Mouse (Mus musculus) heart, postnatal 36 days (tissue): Measurements from ENCODE around the gene Olfr638. TPM values are rescaled to one million over a fixed set of nuclear protein-coding genes. Genes with fewer than 3 reads are reported as not detected.
"Not testable (repeated sequence)": the region's sequence is repeated elsewhere in the genome, so short reads cannot be mapped to it uniquely, and the experiment has no call there.

Source experiments
- DNase-seq, 2 experiments: peaks; one replicate each; pipeline ENCODE4 v3.0.0; 2021 to 2022
- intact Hi-C: fragments of 180-260 bp; cut with DNase I; formaldehyde crosslinking; loops from one replicate; pipeline ENCODE4 v1.15.1; 2025
- total RNA-seq, 2 experiments: library from RNA; stranded (reverse); gene quantifications; 2 replicates each; pipeline ENCODE4 v1.2.3; 2021

Gene Olfr638
- total RNA-seq = not detected

- intact Hi-C loops = no loop called here
- no peak for DNase-seq
These were observed at the start of gene Olfr638 for GRCm38 (mm10) chr7:103998446-103998845. Gene Olfr638, plus strand, starts transcription at chr7:103998746.

DNA sequence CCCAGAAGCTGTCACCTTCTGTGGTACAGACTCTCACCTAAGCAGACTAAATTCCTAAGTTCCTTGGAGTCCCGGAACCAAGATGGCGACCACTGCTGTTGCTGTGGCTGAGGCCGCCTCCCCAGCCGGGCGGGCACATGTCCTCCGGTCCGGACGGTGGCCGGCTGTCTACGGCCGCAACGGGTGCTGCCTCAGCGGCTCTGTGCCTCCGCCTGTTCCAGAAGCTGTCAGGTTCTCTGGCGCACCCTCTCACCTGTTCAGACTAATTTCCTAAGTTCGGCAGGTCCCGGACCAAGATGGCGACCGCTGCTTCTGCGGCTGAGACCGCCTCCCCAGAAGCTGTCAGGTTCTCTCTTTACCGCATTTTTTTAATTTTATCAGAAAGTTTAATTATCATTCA lies 31.7 kb upstream of the Olfr638 start:
- intact Hi-C loops, DNase-seq: not testable (repeated sequence)

DNA sequence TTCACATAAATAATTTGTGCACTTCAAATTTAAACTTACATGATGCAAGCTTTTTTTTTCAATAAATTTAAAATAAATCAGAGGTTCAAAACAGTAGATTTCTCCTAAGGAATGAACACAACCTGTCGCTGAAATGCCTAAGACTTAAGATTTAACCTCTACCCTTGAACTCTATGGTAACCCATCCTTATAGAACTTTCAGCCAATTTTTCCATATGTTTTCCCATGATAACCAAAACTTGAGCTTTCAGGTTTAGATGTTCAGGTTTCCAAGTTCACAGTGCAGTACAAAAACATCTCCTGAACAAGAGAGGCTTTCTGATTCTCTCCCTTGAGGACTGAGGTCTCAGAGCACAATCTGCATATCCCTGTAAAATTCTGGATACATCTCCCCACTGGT lies 27.7 kb upstream of the Olfr638 start, which contains the start of gene Olfr635:
Gene Olfr635 (plus strand): TSS at position 301 of the 400 bp plus-strand sequence.
- intact Hi-C loops = no loop called here
- DNase-seq = no peak

DNA sequence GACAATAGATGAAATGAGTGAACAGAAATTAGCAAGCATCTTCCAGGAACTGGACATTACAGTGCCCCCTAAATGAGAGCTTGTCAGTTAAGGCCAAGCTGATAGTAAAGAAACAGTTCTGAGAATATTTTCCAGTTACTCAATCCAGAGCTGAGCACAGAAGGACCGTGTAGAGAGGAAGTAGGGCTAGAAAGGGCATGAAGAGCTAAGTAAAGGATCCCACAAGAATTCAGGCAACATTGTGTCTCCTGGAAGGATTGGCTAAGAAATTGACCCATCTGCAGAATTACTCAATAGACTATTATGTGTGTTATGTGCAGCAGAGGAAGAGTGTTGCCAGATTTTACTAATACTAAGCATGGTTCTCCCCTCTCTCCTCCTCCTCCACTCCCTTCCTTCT lies 26.8 kb upstream of the Olfr638 start:
- no peak for DNase-seq
- intact Hi-C loops = no loop called here

- intact Hi-C loops = no loop called here
These were observed 578 bp downstream of the Olfr638 start for GRCm38 (mm10) chr7:103999124-103999523.

GRCm38 (mm10) chr7:104017203-104017602 lies 18.7 kb downstream of the Olfr638 start, which contains the start of gene Olfr639:
Gene Olfr639, minus strand, starts transcription at chr7:104017303.
- intact Hi-C loops = no loop called here
- no peak for DNase-seq

More at GRCm38 (mm10) chr7:103999124-103999523, 578 bp downstream of the Olfr638 start:
- DNase-seq = no peak

- no peak for DNase-seq
- intact Hi-C loops = no loop called here
These were observed 20.4 kb downstream of the Olfr638 start for GRCm38 (mm10) chr7:104018953-104019352.

- DNase-seq = no peak
- intact Hi-C loops = no loop called here
These were observed 23.1 kb downstream of the Olfr638 start for GRCm38 (mm10) chr7:104021651-104022050.

DNA sequence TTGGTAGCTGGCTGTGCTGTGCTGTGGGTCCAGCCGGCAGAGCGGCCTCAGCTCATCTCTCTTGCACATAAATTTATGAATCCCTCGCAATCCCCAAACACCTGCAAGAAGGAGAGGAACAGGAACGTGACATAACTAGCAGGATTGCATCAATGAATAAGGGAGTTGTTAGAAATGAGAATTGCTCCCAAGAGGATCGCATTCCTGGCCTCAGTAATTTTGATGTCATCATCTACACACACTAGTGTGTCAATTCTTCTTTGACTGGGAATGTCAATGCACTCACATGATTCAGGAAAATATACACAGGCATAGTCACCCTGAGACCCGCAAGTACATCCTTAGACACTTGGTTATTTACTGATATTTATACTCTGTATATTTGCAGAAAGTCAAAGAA lies 26.9 kb downstream of the Olfr638 start, which contains the start of gene Olfr640:
Gene Olfr640 (minus strand): TSS at position 101 of the 400 bp plus-strand sequence.
- DNase-seq = no peak
- intact Hi-C loops = no loop called here

- DNase-seq = no peak
- intact Hi-C loops = no loop called here
These were observed 28.4 kb downstream of the Olfr638 start for GRCm38 (mm10) chr7:104026978-104027377.

GRCm38 (mm10) chr7:104035145-104035544 lies 36.6 kb downstream of the Olfr638 start, which contains the start of gene Olfr641:
Gene Olfr641, plus strand, starts transcription at chr7:104035445.
- intact Hi-C loops = no loop called here

DNA sequence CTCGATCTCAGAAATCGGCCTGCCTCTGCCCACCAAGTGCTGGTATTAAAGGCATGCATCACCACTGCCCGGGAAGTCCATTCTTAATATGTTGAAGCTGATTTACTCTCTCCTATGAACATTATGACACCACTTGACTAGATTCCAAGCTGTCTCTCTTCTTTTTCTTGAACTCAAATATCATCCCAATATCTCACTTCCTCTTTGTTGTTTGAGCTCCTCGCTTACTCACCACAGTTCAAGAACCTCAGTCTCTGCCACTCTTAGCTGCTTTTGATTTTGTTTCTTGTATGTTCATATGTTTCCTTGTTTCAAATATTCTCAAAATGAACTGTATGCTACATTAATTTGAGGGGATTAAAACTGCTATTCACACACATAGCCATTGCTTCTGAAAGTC lies 52.2 kb downstream of the Olfr638 start:
- no peak for DNase-seq
- intact Hi-C loops = no loop called here

More at GRCm38 (mm10) chr7:104035145-104035544, 36.6 kb downstream of the Olfr638 start, which contains the start of gene Olfr641:
- no peak for DNase-seq

- DNase-seq = no peak
- intact Hi-C loops = no loop called here
These were observed 54.0 kb downstream of the Olfr638 start, which contains the start of gene Olfr642 for GRCm38 (mm10) chr7:104052566-104052965. Gene Olfr642, minus strand, starts transcription at chr7:104052666.

Other genes with a start within 250 kb of the Olfr638 start
- not detected for gene Olfr630, start 241.4 kb upstream of the Olfr638 start, total RNA-seq
- gene Olfr69, start 227.2 kb upstream of the Olfr638 start, total RNA-seq = not detected
- not detected for gene Olfr68, start 219.0 kb upstream of the Olfr638 start, total RNA-seq
- gene Olfr67, start 206.9 kb upstream of the Olfr638 start, total RNA-seq = not detected
- gene Hbb-bt, start 184.8 kb upstream of the Olfr638 start, total RNA-seq = 1,000 to 10,000 TPM; 1,102 to 1,464 TPM
- over 10,000 TPM in 1 of 2 experiments, 1,000 to 10,000 TPM in 1; 9,168 to 11,645 TPM for gene Hbb-bs, start 170.7 kb upstream of the Olfr638 start, total RNA-seq
- not detected for gene Hbb-bh2, start 158.2 kb upstream of the Olfr638 start, total RNA-seq
- not detected for gene Hbb-bh1, start 155.6 kb upstream of the Olfr638 start, total RNA-seq
- gene Hbb-y, start 145.5 kb upstream of the Olfr638 start, total RNA-seq = not detected
- gene Olfr66, start 112.5 kb upstream of the Olfr638 start, total RNA-seq = not detected
- not detected for gene Olfr64, start 104.3 kb upstream of the Olfr638 start, total RNA-seq
- not detected for gene Olfr65, start 95.3 kb upstream of the Olfr638 start, total RNA-seq
- not detected for gene Olfr631, start 69.9 kb upstream of the Olfr638 start, total RNA-seq
- gene Olfr632, start 64.4 kb upstream of the Olfr638 start, total RNA-seq = not detected
- not detected for gene Olfr633, start 54.3 kb upstream of the Olfr638 start, total RNA-seq
- gene Olfr635, start 27.6 kb upstream of the Olfr638 start, total RNA-seq = not detected
- not detected for gene Olfr639, start 18.6 kb downstream of the Olfr638 start, total RNA-seq
- not detected for gene Olfr640, start 26.8 kb downstream of the Olfr638 start, total RNA-seq
- not detected for gene Olfr641, start 36.7 kb downstream of the Olfr638 start, total RNA-seq
- gene Olfr642, start 53.9 kb downstream of the Olfr638 start, total RNA-seq = not detected
- gene 4930516K23Rik, start 62.7 kb downstream of the Olfr638 start, total RNA-seq = not detected
- gene Olfr644, start 73.1 kb downstream of the Olfr638 start, total RNA-seq = not detected
- not detected for gene Olfr645, start 86.7 kb downstream of the Olfr638 start, total RNA-seq
- gene Olfr646, start 106.1 kb downstream of the Olfr638 start, total RNA-seq = not detected
- not detected for gene Ubqln5, start 131.1 kb downstream of the Olfr638 start, total RNA-seq
- gene Olfr643, start 138.7 kb downstream of the Olfr638 start, total RNA-seq = not detected
- gene Ubqln3, start 144.5 kb downstream of the Olfr638 start, total RNA-seq = not detected
- not detected for gene Ubqlnl, start 151.8 kb downstream of the Olfr638 start, total RNA-seq
- gene Olfm5, start 166.1 kb downstream of the Olfr638 start, total RNA-seq = not detected
- gene Olfr648, start 184.6 kb downstream of the Olfr638 start, total RNA-seq = not detected
- gene Olfr649, start 197.2 kb downstream of the Olfr638 start, total RNA-seq = not detected
- under 1 TPM; 0.14 to 0.89 TPM for gene Trim6, start 220.0 kb downstream of the Olfr638 start, total RNA-seq
- gene Trim34a, start 245.7 kb downstream of the Olfr638 start, total RNA-seq = 1 to 10 TPM; 4.0 to 6.1 TPM